Mouse (Mus musculus): Measurements from ENCODE around the gene Cacng1. TPM values are rescaled to one million over a fixed set of nuclear protein-coding genes. Genes with fewer than 3 reads are reported as not detected.

The Cacng1 gene
- polyA plus RNA-seq, 1 experiment from 2014 or later = 1.1 TPM

DNA sequence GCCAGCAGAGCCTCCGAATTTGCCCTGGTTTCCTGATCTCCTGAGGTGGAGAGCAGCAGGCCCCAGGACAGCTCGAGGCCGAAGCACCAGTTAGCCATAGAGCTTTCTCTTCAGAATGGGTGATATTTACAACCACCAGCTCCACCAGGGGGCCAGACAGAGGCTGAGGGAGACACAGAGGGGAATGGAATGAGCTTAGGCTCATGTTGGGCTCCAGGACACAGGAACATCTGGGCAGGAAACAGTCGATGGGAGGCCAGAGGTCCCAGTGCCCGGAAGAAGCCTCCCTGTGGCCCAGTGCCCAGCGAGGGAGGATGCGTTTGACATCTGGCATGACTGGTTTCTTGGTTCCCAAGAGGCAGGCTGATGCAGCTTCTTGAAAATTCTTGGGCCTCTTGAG, 17.8 kb upstream of the Cacng1 start:
- no peaks in the 10 kb centered on the region for H3K27me3 ChIP-seq
- H3K27ac ChIP-seq = no peak overlapping the region

DNA sequence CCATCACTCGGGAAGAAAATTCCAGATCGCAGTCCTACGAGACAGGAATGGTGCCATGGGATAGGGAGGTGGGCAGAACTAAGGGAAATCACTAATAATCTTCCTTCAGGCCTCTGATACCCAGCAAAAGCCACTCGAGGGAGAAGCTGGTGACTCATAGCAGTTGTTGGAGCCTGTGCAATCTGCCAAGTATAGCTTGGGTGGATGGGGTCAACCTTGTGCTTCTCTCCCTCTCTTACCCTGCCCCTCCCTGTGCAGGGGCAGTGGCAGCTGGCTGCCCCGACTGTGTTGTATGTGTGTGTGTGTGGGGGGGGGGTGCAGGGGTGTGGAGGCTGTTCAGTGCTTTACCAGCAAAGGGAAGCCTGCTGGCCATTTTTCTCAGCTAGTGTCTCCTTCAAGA, 15.2 kb upstream of the Cacng1 start:
- no peak overlapping the region for H3K4me2 ChIP-seq
- 82% methylated on average over 5 of the region's 5 CpGs for WGBS
- H3K9ac ChIP-seq = no peak overlapping the region
- H3K9me3 ChIP-seq = no peaks in the 10 kb centered on the region
- H3K4me1 ChIP-seq = peaks cover 7% of the 10 kb centered on the region
- no peak for ATAC-seq (ENCODE audit: insufficient number of reproducible peaks, insufficient read depth, low FRiP score, low TSS enrichment, low read depth)
- H3K36me3 ChIP-seq = peaks cover 38% of the 10 kb centered on the region
- no peak overlapping the region for H3K27ac ChIP-seq
- H3K4me3 ChIP-seq = no peak overlapping the region
- no peaks in the 10 kb centered on the region for H3K27me3 ChIP-seq

More for the DNA sequence above, 17.8 kb upstream of the Cacng1 start:
- ATAC-seq (ENCODE audit: insufficient number of reproducible peaks, insufficient read depth, low FRiP score, low TSS enrichment, low read depth) = no peak
- H3K9ac ChIP-seq = no peak overlapping the region
- no peak overlapping the region for H3K4me2 ChIP-seq
- H3K4me3 ChIP-seq = no peak overlapping the region
- H3K4me1 ChIP-seq = peaks cover 2% of the 10 kb centered on the region; the same call in 1 of the 2 replicates
- peaks cover 51% of the 10 kb centered on the region for H3K36me3 ChIP-seq
- WGBS = 83% methylated on average over 7 of the region's 7 CpGs
- H3K9me3 ChIP-seq = no peaks in the 10 kb centered on the region

DNA sequence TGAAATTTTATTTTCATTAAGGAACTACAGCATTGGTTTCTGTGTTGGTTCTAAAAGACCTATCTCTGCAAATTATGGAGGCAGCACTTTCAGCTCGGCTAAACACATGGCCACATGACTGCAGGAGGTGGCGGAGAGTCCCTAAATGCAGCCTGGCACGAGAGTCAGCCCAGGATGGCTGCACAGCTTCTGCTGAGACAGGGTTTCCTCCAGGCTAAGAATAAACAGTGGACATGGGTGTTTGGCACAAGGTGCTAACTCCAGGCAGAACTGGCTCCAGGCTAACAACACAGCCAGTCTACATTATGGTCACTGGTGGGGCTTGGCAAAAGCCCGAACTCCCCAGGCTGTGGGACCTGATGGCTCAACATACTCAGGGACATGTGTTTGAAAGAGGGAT, 14.6 kb upstream of the Cacng1 start:
- Histone ChIP-seq H3K9me3 (no peaks in the 10 kb centered on the region), H3K4me3 (no peak overlapping the region), H3K4me1 (peaks cover 7% of the 10 kb centered on the region), H3K36me3 (peaks cover 32% of the 10 kb centered on the region), H3K4me2 (no peak overlapping the region), H3K9ac (no peak overlapping the region), H3K27me3 (no peaks in the 10 kb centered on the region), H3K27ac (no peak overlapping the region)
- no peak for ATAC-seq (ENCODE audit: insufficient number of reproducible peaks, insufficient read depth, low FRiP score, low TSS enrichment, low read depth)
- 80% methylated on average over 4 of the region's 4 CpGs for WGBS

DNA sequence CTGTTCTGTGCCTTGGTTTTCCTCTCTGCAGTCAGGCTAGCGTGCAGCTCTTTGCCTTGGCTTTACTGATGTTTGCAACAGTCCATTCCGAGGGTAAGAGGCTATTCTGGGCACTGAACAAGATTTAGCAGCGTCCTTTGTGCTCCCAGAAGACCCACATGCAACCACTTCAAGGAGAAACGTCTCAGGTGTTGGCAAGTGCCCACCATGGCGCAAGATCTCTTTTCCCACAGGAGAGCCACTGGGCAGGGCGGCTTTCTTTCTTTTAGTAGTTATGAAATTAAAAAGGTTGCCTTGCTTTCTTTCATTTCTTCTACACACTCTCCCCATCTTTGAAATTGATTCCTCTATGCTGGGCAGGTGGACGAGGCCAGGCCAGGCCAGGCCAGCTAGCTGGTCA, 12.8 kb upstream of the Cacng1 start:
- H3K27ac ChIP-seq = no peak overlapping the region
- H3K9me3 ChIP-seq = no peaks in the 10 kb centered on the region
- H3K4me2 ChIP-seq = no peak overlapping the region
- ATAC-seq (ENCODE audit: insufficient number of reproducible peaks, insufficient read depth, low FRiP score, low TSS enrichment, low read depth) = no peak
- H3K9ac ChIP-seq = no peak overlapping the region
- H3K27me3 ChIP-seq = no peaks in the 10 kb centered on the region
- WGBS = 82% methylated on average over 7 of the region's 7 CpGs
- no peak overlapping the region for H3K4me3 ChIP-seq
- H3K4me1 ChIP-seq = peaks cover 7% of the 10 kb centered on the region
- peaks cover 16% of the 10 kb centered on the region for H3K36me3 ChIP-seq

DNA sequence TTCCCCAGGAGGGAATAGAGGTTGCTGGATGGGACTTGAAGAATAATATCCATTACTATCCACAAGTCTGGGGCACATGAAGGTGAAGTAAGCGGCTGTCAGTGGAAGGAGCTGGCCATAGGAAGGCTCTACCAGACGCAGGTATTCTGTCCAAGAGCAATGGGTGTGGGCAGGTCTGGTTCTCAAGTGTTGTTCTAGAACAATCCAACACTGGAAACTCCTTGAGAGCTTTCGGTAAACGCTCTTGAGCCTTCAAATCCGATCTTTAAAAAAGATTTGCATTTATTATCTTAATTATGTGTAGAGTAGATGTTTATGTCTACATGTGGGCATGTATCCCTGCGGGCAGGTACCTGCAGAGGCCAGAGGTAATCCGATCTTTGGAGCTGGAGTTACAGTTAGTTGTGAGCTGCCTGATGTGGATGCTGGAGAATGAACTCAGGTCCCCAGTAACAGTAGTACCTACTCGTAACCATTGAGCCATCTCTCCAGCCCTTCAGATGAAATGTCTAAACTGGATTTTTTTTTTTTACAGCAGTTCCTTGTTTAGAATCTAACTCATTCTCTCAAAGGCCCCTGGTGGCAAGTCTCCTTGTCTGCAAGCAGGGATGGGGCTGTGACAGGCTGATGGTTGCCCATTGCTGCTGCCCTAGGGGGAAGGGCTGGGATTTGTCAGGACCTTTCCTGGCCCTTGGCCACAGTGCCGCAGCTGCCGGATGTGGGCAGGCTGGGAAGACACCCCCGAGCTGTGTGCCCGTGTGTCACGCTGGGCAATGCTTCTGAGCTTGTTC, 11.9 kb upstream of the Cacng1 start:
- no peak for ATAC-seq (ENCODE audit: insufficient number of reproducible peaks, insufficient read depth, low FRiP score, low TSS enrichment, low read depth)
- Histone ChIP-seq H3K4me1 (peaks cover 7% of the 10 kb centered on the region), H3K4me2 (no peak overlapping the region), H3K27ac (no peak overlapping the region), H3K4me3 (no peak overlapping the region), H3K27me3 (no peaks in the 10 kb centered on the region), H3K9ac (no peak overlapping the region), H3K9me3 (no peaks in the 10 kb centered on the region), H3K36me3 (peaks cover 9% of the 10 kb centered on the region)
- WGBS = 73% methylated on average over 13 of the region's 13 CpGs

DNA sequence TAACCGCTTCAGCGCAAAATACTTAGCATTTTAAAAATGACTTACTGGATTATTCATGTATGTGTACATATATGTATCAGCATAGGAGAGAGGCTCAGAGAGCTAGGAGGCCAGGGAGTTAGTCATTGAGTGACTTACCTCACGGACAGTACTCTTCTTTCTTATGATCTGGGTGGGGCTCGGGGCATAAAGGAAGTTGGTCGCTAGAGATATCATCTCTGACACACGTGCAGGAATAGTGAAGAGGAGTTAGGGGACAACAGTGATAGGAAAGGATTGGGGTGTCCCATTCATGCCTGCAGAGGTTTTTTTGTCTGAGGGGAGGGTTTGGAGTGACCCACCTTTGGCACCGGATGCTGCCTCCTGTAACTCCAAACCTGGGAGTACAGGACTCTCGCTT, 8.3 kb upstream of the Cacng1 start:
- 86% methylated on average over 8 of the region's 8 CpGs for WGBS
- no peak overlapping the region for H3K27ac ChIP-seq
- ATAC-seq (ENCODE audit: insufficient number of reproducible peaks, insufficient read depth, low FRiP score, low TSS enrichment, low read depth) = no peak
- no peaks in the 10 kb centered on the region for H3K9me3 ChIP-seq
- no peaks in the 10 kb centered on the region for H3K27me3 ChIP-seq
- peaks cover 7% of the 10 kb centered on the region for H3K4me1 ChIP-seq
- no peak overlapping the region for H3K4me2 ChIP-seq
- H3K9ac ChIP-seq = no peak overlapping the region
- H3K36me3 ChIP-seq = no peaks in the 10 kb centered on the region
- no peak overlapping the region for H3K4me3 ChIP-seq

DNA sequence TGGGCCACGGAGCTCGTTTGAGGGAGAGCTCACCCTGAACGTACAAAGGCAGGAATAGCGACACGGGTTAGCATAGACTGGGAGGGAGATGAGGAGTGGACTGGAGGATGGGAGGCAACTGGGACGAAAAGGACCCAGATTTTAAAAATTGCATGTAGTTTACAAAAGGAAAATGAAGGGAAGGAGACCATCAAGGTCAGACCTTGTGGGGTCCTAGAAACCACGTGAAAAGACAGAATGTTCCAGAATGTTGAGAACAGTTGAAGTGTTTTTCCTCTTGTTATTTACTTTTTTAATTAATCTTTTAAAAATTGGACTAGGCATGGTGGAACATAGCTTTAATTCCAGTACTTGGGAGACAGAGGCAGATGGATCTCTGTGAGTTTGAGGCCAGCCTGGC, 4.7 kb upstream of the Cacng1 start:
- WGBS = 79% methylated on average over 7 of the region's 7 CpGs

DNA sequence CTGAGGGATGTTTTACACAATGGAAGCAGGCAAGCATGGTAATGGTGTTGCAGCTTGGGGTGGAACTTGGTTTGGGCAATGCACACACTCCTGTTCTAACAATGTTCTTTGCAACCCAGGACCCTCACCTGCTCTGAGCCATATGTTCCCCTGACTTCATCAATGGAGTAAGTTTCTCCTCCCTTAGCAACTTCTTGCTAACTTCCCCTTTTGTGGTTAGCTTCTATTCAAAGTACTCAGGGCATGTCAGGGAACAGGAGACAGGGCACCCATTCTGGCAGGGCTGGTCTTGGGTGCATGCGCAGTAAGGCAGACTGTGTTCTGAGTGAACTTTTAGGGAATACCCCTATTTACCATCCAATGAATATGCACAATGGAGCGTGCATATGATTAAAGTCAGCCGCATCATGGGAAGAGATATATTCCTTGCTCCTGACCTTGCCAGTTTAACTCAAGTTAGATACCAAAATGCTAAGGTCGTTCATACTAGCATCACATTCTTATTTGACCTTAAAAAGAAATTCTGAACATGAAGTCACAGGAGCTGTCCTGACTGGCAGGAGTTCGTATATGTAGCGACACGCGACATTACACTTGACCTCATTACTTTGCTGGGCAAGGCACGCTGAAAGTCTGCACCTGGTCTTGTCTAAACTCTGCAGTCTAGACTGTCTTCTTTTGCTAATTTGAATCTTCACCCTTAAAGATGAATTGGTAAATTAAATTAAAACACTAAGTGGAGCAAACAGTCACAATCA, 4.1 kb upstream of the Cacng1 start:
- no peak overlapping the region for H3K9ac ChIP-seq
- H3K9me3 ChIP-seq = peaks cover 5% of the 10 kb centered on the region; the same call in 1 of the 2 replicates
- H3K4me3 ChIP-seq = no peak overlapping the region
- H3K27ac ChIP-seq = no peak overlapping the region
- H3K4me1 ChIP-seq = no peaks in the 10 kb centered on the region
- ATAC-seq (ENCODE audit: insufficient number of reproducible peaks, insufficient read depth, low FRiP score, low TSS enrichment, low read depth) = no peak
- no peaks in the 10 kb centered on the region for H3K27me3 ChIP-seq
- 81% methylated on average over 9 of the region's 9 CpGs for WGBS
- no peak overlapping the region for H3K4me2 ChIP-seq
- no peaks in the 10 kb centered on the region for H3K36me3 ChIP-seq

More for the DNA sequence above, 4.7 kb upstream of the Cacng1 start:
- no peak overlapping the region for H3K9ac ChIP-seq
- H3K4me1 ChIP-seq = no peaks in the 10 kb centered on the region
- no peak overlapping the region for H3K4me2 ChIP-seq
- no peaks in the 10 kb centered on the region for H3K36me3 ChIP-seq
- H3K27ac ChIP-seq = no peak overlapping the region
- peaks cover 5% of the 10 kb centered on the region; the same call in 1 of the 2 replicates for H3K9me3 ChIP-seq
- ATAC-seq (ENCODE audit: insufficient number of reproducible peaks, insufficient read depth, low FRiP score, low TSS enrichment, low read depth) = no peak
- H3K27me3 ChIP-seq = no peaks in the 10 kb centered on the region
- H3K4me3 ChIP-seq = no peak overlapping the region

DNA sequence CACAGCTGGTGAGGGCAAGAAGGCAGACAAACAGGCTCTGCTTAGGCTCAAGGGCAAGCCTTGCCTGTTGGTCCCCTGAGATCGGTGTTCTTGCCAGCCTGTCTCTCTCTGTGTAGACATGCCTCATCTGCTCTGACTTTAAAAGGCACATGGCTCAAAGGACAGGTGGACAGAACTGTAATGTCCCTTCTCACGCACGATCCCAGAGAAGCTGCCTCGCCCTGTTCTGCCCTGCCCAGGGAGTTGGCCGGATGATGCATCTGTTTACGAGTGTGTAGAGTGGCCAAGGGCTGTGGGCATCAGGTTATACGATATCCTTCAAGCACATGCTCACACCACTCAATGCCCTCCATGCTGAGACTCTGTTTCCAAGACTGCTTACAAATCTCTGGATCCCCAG, 2.0 kb downstream of the Cacng1 start:
- Histone ChIP-seq H3K27ac (no peak overlapping the region), H3K4me3 (no peak overlapping the region), H3K9me3 (peaks cover 5% of the 10 kb centered on the region; the same call in 1 of the 2 replicates), H3K27me3 (no peaks in the 10 kb centered on the region), H3K4me1 (peaks cover 14% of the 10 kb centered on the region; the same call in 1 of the 2 replicates), H3K4me2 (no peak overlapping the region), H3K36me3 (no peaks in the 10 kb centered on the region), H3K9ac (no peak overlapping the region)
- ATAC-seq (ENCODE audit: insufficient number of reproducible peaks, insufficient read depth, low FRiP score, low TSS enrichment, low read depth) = no peak
- WGBS = 81% methylated on average over 7 of the region's 7 CpGs

DNA sequence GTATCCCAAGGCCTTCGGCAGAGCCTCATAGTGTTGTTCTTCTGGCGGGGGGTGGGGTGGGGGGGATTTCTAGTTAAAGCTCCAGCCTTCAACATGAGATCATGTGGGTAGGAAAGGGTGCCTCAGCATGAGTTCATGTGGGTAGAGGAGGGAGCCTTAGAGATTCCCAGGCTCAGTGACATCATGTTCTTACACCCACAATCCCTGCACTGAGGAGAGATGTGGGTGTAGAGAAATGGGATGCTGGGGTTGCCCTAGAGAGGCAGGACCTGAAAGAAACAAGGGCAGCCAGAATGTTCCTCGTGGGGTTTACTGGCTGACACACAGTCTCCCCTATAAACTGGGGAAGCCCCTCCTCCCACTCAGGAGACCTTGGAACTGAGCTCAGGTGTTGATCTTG, 5.9 kb downstream of the Cacng1 start:
- Histone ChIP-seq H3K27ac (no peak overlapping the region), H3K4me1 (peaks cover 14% of the 10 kb centered on the region; the same call in 1 of the 2 replicates), H3K9me3 (no peaks in the 10 kb centered on the region), H3K9ac (no peak overlapping the region), H3K27me3 (no peaks in the 10 kb centered on the region), H3K36me3 (no peaks in the 10 kb centered on the region), H3K4me2 (no peak overlapping the region), H3K4me3 (no peak overlapping the region)
- ATAC-seq (ENCODE audit: insufficient number of reproducible peaks, insufficient read depth, low FRiP score, low TSS enrichment, low read depth) = 0 out of 2 replicates have a peak, but pooled peaks have one; percentile 15
- WGBS = 49% methylated on average over 3 of the region's 3 CpGs

DNA sequence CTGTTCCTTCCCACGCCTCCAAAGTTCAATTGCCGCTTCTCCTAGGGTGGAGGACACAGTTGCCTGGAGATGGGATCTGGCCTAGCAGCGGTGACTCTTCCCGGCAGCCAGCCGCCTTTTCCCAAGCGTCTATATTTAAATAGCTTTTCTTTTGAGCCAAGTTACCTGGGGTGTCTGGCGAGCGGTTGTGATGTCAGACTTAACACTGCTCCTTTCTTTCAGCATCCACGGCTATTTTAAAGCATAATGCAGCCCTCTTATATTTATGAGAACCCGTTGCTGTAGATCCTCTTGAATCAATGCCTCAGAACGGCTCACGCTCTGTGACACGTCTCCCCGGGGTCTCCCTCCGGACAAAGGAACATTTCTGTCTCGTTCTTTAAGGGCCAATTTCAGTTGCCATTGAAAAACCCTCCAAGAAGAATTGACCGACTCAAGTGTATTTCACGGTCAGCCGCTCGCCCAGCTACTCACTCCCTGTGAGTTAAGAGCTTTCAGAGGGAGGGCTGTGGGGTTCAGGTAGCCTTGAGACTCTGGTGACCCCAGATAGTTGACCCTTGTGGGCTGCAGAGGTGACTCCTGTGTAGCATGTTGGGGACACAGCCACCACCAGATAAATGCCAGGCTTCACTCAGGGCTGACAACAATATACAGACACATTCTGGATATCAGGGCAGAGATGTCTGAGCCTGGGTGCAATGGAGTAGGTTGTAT, 8.3 kb downstream of the Cacng1 start:
- no peak overlapping the region for H3K4me3 ChIP-seq
- no peak overlapping the region for H3K9ac ChIP-seq
- ATAC-seq (ENCODE audit: insufficient number of reproducible peaks, insufficient read depth, low FRiP score, low TSS enrichment, low read depth) = no peak
- H3K9me3 ChIP-seq = no peaks in the 10 kb centered on the region
- 63% methylated on average over 20 of the region's 20 CpGs for WGBS
- no peaks in the 10 kb centered on the region for H3K36me3 ChIP-seq
- no peak overlapping the region for H3K4me2 ChIP-seq
- peaks cover 22% of the 10 kb centered on the region for H3K4me1 ChIP-seq
- no peak overlapping the region for H3K27ac ChIP-seq
- H3K27me3 ChIP-seq = no peaks in the 10 kb centered on the region

All from embryonic facial prominence, embryonic 13.5 days (tissue).